Mouse (Mus musculus) Patski (cell line): ENCODE results near the gene 2210016F16Rik. TPM values are rescaled to one million over a fixed set of nuclear protein-coding genes. Genes with fewer than 3 reads are reported as not detected.
"Not testable (repeated sequence)": the region's sequence is repeated elsewhere in the genome, so short reads cannot be mapped to it uniquely, and the experiment has no call there.

Source experiments
- ATAC-seq: fragments of 100-300 bp; one replicate; pipeline ENCODE4 v1.8.0; 2021
- CTCF ChIA-PET: fragments of 350-600 bp; sonication (Branson Sonifier 250); formaldehyde crosslinking; loops from one replicate; lab custom pipeline; 2022; ENCODE audit warnings: inconsistent platforms; lab: Charles Lee
- POLR2A ChIA-PET: fragments of 350-600 bp; sonication (Branson Sonifier 250); formaldehyde crosslinking; loops from one replicate; lab custom pipeline; 2022; ENCODE audit warnings: antibody characterized with exemption, inconsistent platforms; lab: Charles Lee
- DNase-seq: peaks from one replicate; pipeline ENCODE4 v3.0.0-alpha.2; 2011; ENCODE audit warnings: low read depth, low spot score
- H3K27me3 ChIP-seq: fragments of 371-371 bp; one replicate; pipeline ENCODE4 v1.5.1; 2021
- CTCF ChIP-seq: fragments of 100-300 bp; IDR thresholded peaks from one replicate; pipeline ENCODE4 v1.5.1; 2021
- in situ Hi-C: fragments of 300-500 bp; cut with MboI; formaldehyde crosslinking; loops from 3 replicates; pipeline ENCODE4 v1.11.1; 2018; ENCODE audit warnings: low pct_unique_long_range_greater_than_20kb, mixed read lengths
- polyA plus RNA-seq: library from polyadenylated mRNA; unstranded; gene quantifications from one replicate; pipeline ENCODE4 v1.2.3, GENCODE M21; 2021

2210016F16Rik gene
- polyA plus RNA-seq: 5.9 TPM

DNA sequence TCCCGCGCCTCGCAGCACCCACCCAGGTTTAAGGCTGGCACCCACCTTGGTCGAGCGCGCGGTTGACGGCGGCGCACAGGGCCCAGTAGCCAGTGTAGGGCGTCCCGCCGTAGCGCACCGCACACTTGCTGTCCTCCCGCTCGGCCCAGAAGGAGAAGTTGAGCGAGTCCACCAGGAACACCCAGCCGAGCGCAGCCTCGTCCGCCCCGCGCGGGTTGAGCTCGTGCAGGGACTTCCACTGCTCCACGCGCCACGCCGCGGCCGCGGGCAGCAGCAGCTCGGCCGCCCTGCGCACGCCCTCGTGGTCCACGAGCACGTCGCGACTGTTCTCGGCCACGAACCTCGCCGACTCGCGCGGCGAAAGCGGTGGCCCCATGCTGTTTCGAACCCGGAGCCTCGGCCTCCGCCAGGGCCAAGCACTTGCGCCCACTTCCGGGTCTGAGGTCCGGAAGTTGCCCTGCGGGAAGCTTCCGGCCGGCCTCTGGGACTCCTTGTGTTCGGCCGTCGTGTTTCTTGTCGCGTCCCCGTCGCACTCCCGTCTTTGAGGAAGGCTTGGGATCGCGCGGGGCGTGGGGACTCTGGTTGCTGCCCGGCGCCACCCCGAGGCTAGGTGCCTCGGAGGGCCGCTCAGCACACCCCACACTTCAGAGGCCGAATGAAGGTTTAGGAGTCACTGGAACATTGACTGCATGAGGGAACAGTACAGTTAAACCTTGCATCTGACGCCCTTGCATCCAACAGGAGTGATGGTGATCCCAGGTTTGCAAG is at the start of gene 2210016F16Rik:
Gene 2210016F16Rik, minus strand, starts transcription at position 447 of the 768 bp plus-strand sequence.
- in situ Hi-C loops: loop anchor here (5.0 to 10.0 kb wide), 2 partner anchors 98 to 230 kb away; partner anchors contain the start of gene Idnk
- ATAC-seq (peak; percentile 2), DNase-seq (no peak)
- no peaks in the 10 kb centered on the region for H3K27me3 ChIP-seq
- ChIA-PET POLR2A (no interaction called here), CTCF (interaction anchor here (4.7 kb wide), 1 partner anchor 97 kb away, joined by 30 read pairs; no protein-coding TSS in a partner anchor)
- no peak for TF ChIP-seq CTCF

DNA sequence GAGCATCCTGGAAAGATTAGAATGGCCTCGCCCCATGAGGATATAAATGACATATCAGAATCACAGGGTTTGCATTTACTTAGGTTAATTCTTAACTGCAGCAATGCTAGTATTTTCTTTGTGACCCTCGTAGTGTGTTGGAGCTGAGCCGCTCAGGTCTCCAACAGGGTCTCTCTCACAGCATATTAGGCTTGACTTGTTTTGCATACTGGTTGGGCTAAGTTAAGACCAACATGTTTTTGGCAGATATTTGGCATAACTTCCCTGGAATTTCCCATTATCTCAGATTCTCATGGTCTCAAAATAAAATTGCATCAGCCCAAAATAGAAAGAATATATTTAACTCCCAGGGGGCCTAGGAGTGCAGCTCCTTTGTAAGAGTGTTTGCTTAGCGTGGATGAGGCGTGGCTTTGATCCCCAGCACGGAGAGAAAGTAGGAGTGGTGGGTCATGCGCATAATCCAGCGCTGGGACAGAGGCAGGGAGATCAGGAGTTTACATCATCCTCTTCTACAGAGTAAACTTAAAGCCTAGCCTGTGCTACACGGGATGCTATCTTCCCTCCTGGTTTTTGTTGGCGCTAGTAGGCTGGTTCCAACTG is 38.1 kb upstream of the 2210016F16Rik start:
- no peaks in the 10 kb centered on the region for H3K27me3 ChIP-seq
- no peak for DNase-seq
- no peak for ATAC-seq
- ChIA-PET POLR2A (no interaction called here), CTCF (no interaction called here)
- in situ Hi-C loops: no loop called here
- TF ChIP-seq CTCF: no peak

DNA sequence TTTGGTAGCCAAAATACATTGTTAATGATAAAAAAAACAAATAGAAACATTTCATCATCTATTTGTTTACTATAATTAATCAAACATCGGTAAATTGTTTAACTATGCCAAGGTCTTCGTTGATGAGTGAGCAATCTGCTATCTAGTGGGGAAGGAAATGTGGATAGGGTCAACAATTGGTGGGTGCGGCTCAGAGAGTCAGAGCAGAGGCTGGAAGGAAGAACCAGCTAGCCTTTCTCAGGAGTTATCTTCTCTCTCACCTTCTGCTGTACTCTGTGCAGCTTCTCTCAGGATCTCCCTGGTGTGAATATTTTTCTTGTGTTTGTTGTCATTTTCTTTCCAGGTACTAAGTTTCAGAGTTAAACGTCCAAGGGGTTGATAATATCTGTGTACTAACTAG is 37.2 kb upstream of the 2210016F16Rik start:
- POLR2A ChIA-PET: no interaction called here
- DNase-seq (no peak), ATAC-seq (no peak)
- no peaks in the 10 kb centered on the region for H3K27me3 ChIP-seq
- in situ Hi-C loops: no loop called here
- TF ChIP-seq CTCF: no peak
- CTCF ChIA-PET: no interaction called here

DNA sequence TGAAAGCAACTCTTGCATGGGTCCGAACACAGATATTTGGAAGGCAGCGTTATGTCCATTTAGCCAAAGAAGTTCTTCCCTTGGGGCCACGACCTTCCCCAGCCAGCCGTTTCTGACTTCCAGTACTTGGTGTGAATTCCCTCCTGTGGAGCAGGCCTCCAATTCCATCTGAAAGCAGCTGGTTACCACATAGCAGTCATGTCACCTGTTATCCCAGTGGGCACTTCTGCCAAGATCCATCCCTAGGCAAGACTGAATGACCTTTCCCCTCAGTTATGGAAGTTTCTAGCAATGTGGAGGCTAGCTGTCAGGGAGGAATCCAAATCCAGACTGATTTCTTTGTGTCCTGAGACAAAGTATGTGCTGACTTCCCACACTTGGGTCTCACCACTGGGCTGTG is 36.0 kb upstream of the 2210016F16Rik start:
- no peaks in the 10 kb centered on the region for H3K27me3 ChIP-seq
- in situ Hi-C loops: no loop called here
- DNase-seq: no peak
- POLR2A ChIA-PET: no interaction called here
- CTCF ChIA-PET: no interaction called here
- TF ChIP-seq CTCF: no peak
- ATAC-seq: no peak

DNA sequence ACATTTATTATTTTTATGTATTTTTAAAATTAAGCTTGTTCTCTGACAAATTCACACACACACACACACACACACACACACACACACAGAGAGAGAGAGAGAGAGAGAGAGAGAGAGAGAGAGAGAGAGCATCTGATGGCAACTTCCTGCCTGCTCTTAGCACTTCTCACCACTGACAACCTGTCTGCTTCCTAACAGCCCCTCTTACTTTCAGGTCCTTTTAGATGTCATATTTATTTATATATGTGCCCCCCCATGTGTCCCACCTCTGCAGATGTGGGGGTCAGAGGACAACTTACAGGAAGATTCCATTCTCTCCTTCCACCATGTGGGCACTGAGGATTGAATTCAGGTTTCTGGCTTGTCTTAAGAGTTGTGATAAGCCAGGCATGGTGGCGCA is 34.2 kb upstream of the 2210016F16Rik start:
- CTCF ChIA-PET: no interaction called here
- in situ Hi-C loops: no loop called here
- ATAC-seq (no peak), DNase-seq (no peak)
- no peaks in the 10 kb centered on the region for H3K27me3 ChIP-seq
- POLR2A ChIA-PET: no interaction called here
- no peak for TF ChIP-seq CTCF

DNA sequence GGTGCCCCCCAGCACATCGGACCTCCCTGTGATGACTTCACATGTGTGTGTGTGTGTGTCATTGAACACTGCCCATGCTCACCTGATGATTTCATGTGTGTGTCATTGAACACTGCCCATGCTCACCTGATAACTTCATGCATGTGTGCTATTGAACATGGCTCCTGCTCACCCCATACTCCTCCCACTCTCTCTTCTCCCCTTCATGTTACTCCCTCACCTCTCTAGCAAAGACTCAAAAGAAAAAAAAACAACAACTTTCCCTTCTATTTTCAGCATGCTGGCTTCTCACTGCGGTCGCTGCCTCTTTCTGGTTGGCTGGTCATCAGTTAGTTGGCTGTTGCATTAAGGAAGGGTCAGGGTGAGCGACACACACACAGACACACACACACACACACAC is 33.6 kb upstream of the 2210016F16Rik start:
- H3K27me3 ChIP-seq: no peaks in the 10 kb centered on the region
- ChIA-PET CTCF (no interaction called here), POLR2A (no interaction called here)
- ATAC-seq (no peak), DNase-seq (no peak)
- no peak for TF ChIP-seq CTCF
- in situ Hi-C loops: no loop called here

DNA sequence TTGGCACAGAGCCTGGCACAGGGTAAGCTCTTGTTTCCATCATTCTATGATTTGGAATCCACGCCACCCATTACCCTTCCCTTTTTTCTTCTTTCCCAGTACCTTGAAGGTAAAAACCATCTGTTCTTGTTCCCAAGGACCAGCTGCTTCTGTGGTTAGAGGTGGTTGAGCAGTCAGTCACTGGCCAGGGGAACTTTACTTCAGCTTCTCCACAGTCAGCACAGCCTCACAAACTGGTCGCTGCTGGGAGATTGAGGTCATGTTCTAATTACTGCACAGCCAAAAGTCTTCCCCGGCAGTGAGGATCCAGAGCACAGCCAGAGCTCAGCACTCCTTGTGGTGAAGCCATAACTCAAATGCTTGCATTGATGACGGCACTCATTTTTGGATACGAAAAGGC is 30.8 kb upstream of the 2210016F16Rik start:
- ChIA-PET CTCF (interaction anchor here (1.6 kb wide), 1 partner anchor 9 kb away, joined by 3 read pairs; no protein-coding TSS in a partner anchor), POLR2A (no interaction called here)
- DNase-seq (no peak), ATAC-seq (no peak)
- no peaks in the 10 kb centered on the region for H3K27me3 ChIP-seq
- no peak for TF ChIP-seq CTCF
- in situ Hi-C loops: no loop called here

DNA sequence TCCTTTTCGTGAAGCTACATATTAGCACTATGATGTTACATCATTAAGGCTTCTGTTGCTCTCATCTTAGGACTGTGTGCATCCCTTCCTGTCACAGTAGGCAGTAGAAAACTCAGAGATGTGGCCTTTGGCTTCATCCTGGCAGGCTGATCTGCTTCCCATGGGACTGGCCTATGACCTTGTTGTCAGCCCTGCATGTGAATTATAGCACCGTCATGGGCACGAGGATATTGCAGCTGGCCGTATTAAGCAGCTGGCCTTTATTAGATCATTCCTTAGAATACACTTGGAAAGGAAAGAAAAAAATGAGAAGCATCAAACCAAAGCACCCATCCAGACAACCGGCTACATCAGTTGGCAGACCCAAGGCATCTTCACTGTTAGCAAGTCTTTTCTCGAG is 30.3 kb upstream of the 2210016F16Rik start:
- no peak for ATAC-seq
- POLR2A ChIA-PET: no interaction called here
- in situ Hi-C loops: no loop called here
- H3K27me3 ChIP-seq: no peaks in the 10 kb centered on the region
- no peak for TF ChIP-seq CTCF
- DNase-seq: no peak
- CTCF ChIA-PET: interaction anchor here (1.6 kb wide), 1 partner anchor 8 kb away, joined by 3 read pairs; no protein-coding TSS in a partner anchor

DNA sequence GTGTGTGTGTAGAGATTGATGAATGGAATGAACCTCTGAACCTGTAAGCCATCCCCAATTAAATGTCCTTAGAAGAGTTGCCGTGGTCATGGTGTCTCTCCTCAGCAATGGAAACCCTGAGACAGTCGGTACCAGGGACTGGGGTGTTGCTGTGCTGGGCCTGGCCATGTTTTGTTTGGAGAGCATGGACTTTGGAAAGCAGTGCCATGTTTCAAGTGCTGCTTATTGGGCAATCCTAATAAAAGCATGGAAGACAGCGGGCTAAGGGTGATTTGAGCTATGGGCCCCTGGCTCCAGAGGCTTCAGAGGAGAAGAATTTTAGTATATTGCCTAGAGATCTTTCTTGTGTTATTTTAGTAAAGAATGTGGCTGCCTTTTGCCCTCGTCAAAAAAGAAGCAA is 26.0 kb upstream of the 2210016F16Rik start:
- H3K27me3 ChIP-seq: no peaks in the 10 kb centered on the region
- DNase-seq (no peak), ATAC-seq (no peak)
- in situ Hi-C loops: no loop called here
- TF ChIP-seq CTCF: no peak
- POLR2A ChIA-PET: no interaction called here
- CTCF ChIA-PET: no interaction called here

DNA sequence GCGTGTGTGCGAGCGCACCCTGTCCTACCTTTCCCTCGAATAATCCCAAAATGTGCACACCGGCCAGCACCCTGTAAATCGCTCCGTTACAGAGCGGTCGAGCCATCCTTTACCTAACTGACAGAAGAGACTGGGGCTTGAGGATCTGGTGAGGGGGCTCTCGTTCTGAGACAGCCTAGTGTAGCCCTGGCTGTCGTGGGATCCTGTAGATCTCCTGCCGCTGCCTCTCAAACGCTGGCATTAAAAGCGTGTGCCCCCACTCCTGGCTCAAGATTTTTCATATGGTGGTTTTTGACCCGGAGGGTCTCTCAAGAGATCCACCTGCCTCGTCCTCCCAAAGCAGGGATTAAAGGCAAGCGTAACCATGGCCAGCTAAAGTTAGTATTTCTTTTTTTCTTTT is 18.2 kb upstream of the 2210016F16Rik start, which contains the start of gene Hnrnpk:
Gene Hnrnpk, minus strand, starts transcription at position 101 of the 400 bp plus-strand sequence.
- in situ Hi-C loops: loop anchor here (5.0 kb wide), 1 partner anchor 139 kb away; no protein-coding TSS in a partner anchor
- POLR2A ChIA-PET, H3K27me3 ChIP-seq, CTCF ChIA-PET, ATAC-seq, DNase-seq: not testable (repeated sequence)

DNA sequence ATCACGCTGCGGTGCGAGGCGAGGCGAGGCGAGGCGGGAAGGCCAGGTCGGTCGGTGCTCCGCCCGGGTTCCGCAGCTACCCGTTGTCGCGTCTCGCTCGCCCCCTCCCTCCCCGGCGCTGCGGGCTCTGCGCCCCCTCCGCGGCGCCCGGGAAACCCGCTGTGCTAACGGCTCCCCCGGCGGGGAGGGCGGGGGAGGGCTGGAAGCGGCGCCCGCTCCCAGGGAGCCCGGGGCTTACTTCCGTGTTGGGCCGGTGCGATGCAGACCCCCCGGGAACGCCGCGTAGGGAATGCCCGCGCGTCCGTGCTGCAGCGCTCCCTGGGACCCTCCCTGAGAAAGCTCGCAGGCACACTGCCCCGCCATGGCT is 17.7 kb upstream of the 2210016F16Rik start:
- in situ Hi-C loops: loop anchor here (5.0 kb wide), 1 partner anchor 140 kb away; no protein-coding TSS in a partner anchor
- peak; percentile 62 for ATAC-seq
- ChIA-PET CTCF (no interaction called here), POLR2A (no interaction called here)
- DNase-seq: no peak
- no peaks in the 10 kb centered on the region for H3K27me3 ChIP-seq
- no peak for TF ChIP-seq CTCF
